Mouse (Mus musculus): ENCODE measurements around the gene Hao2.
A peak's percentile ranks its signal among the peaks of the same experiment; 100 is the strongest.

Hao2 gene

DNA sequence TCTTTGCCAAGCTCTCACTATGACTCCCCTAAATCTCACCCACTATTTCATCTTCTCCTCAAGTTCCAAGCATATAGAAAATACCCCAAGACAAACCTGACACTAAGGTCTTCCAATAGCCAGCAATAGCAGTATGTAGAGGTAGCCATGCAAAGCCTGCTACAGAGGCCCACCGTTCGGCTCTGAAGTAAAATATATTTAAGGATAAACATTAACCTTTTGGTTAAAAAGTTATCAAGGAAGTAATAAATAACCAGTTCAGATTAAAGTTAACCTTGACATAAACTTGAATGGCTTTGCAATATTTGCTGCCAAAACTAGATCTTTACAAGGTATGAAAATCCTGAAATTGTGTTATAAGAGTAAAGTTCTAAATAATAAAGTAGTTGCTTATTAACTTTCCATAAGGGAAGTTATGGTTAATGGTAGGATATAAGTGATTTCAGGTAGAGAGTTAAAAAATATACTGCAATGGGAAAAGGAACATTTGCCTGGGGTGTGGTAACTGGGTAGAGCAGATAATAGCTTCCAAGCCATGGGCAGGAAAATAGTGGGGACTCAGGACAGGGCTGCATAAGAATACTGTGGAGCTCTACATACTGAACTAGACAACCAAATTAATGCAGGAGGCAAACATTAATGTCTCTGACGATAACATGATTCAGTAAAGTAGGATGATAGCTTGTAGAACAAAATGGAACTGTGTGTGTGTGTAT, at the start of gene Hao2:
TSS of gene Hao2 (minus strand) at position 183 of the 716 bp plus-strand sequence.
- no peak for DNase-seq (ENCODE audit: low spot score)

DNA sequence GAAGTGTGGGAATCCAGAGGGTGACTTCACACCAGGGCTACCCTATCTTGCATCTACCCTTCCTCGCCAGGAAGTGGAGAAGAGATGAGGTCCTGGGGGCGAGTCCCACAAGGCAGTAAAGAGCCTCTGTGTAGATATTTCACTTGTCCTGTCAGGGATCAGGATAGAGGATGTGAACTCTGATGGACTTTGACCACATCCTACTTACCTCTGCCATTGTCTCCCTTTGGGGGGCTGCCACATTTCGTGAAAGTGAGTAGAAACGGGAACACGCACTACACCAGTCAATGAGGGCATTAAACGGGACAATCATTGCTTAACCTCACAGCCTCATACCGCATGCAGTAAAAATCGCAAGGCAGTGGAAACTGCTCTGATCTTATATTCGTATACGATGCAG, 48.6 kb upstream of the Hao2 start:
- no peak for DNase-seq (ENCODE audit: low spot score)

DNA sequence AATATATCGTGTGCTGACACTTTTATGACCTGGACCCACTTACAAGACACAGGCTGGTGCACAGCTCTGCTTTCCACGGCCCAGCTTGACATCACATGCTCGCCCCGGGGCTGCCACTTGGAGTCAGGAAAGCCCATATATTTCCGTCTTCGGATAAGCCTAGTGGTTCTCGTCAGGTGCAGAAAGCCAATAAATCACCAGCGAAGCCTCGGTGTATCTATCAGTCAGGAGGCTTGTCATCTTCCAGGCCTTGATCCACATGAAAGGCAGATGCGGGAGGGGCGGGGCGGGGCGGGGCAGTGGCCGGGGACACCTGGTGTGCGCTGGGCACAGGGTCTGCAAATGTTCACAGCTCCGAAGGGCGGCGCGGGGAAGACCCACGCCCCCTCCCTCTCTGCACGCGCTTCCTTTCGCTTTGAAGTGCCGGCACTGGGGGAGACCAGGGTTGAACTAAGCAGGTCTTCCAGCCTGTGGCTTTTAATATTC, 48.1 kb upstream of the Hao2 start:
- no peak for DNase-seq (ENCODE audit: low spot score)

DNA sequence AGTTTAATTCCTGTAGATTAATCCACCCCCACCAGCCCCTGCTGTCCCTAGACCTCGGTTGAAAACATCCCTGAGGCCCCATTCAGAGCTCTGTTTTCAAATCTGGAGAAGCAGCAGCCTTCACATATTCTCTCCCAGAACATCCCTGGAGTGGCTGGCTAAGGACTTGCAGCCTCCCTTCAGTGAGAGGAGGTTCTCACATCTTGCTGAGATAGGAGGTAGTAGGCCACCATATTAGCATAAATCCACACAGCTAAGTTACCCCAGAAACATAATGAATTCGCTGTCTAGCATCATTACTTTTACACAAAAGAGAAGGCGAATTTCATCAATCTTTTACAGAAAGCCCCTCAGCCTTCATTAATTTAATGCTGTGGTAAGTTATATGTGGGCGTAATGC, 47.2 kb upstream of the Hao2 start:
- no peak for DNase-seq (ENCODE audit: low spot score)

DNA sequence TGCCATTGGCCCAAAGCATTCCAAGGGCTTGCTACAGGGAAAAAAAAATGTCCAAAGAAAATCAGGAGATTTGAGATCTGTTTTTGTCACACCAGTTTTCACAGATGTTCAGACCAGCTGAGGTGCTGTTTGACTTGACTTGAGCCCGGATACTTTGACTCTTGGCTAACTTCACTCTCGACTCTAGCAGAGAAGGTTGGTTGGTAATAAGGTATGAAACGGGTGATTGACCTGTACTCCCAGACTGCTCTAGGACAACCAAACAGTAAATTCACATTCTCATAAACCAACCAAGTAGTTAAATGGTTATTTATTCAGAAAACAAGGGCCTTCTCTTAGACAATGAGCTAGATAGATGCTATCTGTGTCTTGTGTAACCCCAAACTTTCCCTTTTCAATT, 43.4 kb upstream of the Hao2 start:
- no peak for DNase-seq (ENCODE audit: low spot score)

DNA sequence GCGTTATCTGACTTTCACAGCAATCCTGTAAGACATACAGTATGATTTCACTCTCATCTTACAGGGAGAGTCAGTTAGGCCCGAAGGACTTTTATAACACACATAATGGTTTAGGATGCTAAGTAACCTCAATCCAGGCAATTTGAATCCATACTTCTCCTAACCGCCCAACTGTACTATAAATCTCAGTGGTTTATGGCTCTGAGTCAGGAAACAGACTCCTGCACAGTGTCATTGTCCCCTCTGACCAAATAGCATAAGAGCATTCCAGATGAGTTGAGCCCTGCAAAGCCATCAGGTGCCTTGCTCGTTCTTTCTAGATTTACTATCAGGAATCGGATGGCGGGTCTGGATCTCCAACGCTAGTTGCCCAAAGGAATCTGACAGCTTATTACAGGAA, 41.6 kb upstream of the Hao2 start:
- no peak for DNase-seq (ENCODE audit: low spot score)

DNA sequence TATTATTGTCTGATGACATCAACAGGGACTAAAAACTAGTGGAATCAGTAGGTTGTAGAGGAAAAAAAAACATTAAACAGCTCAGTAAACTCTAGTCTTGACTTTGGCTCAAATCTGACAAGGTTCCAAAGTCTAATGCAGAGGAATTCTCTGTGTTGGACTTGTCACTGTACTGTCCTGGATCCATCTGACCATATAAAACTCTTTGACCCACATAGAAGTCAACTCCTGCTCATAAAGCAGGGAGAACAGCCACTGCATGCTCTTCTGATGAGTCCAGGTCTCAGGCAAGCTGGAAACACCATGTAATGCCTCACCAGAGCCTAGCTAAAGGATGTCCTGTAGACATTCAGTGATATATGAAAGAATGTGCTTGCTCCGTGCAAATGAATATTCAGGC, 41.0 kb upstream of the Hao2 start:
- no peak for DNase-seq (ENCODE audit: low spot score)

DNA sequence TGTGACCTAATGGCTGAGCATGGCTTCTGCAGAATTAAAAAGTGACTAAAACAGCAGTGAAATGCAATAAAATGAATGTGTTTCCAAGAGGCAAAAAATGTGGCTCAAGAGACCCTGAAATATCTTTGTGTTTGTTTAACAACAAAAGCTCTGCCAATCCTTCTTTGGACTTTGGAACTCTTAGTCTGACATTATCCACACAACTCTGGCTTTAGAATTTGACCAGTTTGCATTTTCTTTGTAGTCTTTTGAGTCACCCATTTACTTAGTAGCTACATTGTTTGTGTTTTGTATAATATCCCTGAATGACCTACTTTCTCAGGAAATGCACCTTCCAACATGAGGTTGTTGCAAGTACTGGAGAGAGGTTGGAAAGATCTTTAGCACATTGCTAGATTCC, 39.4 kb upstream of the Hao2 start:
- DNase-seq (ENCODE audit: low spot score): no peak

DNA sequence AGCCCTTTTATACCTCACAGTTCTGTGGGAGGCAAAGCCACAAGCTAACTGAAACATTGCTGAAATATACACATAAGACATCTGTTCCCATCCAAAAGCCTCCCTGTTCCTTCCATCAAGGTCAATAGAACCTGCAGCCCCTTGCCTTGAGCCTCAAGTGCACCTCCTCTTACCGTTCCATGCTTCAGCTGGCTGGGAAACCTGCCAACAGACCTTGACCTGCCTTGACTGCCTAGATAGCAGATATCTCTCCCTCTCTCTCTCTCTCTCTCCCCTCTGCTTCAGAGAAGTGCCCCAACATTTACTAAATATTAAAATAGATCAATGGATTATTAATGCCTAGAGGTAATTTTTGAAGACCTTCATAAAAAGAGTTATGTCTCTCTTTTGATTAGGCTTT, 38.8 kb upstream of the Hao2 start:
- DNase-seq (ENCODE audit: low spot score): no peak

DNA sequence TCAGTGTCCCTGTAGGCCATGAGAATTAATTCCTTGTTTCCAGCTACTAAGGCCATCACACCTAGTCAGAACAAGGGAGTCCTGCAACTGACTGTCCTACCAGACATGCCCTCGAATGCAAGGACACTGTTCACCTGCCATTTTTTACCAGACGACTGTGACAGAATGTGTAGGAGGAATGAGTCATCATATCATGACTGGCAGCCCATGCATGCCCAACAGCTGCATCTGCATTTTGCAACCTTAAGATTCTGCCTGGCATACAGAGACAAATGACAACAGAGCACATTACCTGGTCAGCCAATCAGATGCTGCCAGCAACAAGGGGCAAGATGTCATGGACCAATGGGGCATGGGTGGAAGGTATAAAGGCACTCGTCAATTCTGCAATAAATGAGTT, 27.4 kb upstream of the Hao2 start:
- DNase-seq (ENCODE audit: low spot score): no peak

DNA sequence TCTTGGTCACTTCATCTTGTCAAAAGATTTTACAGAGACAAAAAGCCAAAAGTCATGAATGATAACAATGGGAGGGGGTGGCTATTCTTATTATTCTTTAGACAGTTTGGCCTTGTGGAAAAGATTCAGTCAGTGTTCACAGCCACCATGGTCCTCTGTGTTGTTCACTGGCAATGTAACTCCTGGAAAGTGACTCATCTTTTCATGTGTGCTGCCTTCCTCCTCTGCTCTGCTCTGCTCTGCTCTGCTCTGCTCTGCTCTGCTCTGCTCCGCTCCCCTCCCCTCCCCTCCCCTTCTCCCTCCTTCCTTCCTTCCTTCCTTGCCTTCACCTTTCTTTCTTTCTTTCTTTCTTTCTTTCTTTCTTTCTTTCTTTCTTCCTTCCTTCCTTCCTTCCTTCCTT, 24.2 kb upstream of the Hao2 start:
- no peak for DNase-seq (ENCODE audit: low spot score)

DNA sequence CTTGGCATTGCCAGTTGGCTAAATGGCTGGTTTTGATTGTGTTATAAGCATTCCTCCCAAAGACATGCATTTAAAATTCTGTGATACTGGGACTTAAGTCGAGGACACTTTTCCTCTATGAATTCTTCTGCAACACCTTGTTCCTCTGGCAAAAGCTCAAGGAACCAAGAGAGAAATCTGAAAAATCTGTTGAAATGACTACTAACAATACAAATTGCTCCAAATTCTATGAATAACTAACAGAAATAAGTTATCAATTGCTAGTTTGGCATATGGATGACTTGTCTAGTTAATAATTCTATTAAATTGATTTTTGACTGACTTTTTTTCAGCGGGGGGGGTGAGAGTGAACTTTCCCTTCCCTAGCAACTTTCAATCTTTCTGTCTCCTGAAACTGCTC, 23.8 kb upstream of the Hao2 start:
- no peak for DNase-seq (ENCODE audit: low spot score)

DNA sequence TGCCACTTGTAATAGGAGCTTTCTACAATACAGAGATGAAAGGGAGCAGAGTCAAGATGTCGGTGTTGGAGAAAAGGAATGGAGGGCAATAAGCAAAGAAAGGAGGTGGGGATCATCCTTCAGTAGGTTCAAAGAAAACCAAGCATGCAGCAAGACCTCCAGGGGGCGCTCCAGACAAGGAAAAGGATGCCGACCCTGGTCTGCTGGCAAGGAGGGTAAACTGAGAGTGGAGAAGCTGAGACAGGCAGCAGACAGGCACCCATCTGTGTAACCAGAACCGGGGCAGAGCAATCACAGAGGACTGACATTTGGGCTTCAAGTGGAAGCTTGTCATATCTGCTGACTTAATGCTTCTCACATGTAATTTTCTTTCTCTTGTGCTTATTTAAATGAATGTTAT, 22.6 kb upstream of the Hao2 start:
- peak; percentile 49 for DNase-seq (ENCODE audit: low spot score)

DNA sequence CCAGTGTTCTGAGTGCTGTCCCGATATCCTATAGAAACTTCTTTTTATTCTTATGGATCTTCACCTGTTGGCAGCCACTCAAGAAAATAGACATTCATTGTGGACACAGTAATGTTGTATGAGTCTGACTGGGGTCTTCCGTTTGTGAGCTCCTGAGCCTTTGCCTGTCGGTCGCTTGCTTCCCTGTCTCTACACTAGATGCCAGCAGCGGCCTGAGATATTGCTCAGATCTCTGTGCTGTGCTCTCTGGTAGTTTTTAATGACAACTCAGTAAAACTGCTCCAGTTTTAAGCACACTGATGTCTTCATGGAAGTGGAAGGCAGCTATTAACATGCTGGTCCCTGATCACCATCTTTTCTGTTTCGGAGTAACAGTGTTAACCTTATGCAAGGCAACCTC, 20.6 kb upstream of the Hao2 start:
- no peak for DNase-seq (ENCODE audit: low spot score)

DNA sequence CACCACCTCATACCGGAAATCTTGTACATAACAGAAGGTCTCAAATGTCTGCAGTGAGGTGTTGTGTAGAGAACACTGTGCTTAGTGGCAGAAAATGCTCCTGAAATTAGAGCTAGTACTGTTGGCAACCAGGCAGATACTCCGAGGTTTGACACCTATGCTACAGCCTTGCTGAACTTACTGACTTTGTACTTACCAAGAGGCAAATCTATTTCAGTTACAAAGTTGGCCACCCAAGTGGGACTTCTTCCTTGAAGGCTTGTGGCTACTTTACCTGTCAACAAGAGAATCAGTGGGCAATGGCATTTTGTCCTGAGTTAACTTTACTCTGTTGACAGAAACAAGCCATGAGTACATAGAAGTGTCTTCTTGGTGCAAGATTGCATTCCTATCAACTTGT, 4.6 kb upstream of the Hao2 start:
- DNase-seq (ENCODE audit: low spot score): no peak

DNA sequence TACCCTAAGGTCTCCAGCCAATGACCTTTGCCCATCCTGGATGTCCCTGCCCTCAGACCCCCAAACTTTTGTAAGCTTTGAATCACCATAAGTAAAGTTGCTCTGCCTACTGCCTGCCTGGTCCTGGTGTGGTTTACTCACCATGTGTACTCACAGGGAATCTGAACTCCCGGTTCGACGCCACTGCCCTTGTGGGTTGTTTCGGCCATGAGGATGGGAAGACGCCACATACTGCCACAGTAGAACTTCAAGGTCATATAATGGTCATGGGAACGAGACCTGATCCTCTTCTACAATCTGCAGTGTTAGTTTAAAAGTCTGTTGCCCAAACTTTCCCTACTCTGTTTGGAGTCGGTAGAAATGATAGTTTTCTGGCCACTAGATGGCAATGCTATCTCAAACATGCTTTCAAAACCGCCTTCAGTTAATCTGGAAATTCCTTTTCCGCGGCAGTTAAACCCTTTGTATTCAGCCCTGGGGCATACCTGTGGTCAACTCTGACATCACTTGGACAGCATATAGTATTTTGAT, 2.1 kb upstream of the Hao2 start:
- peak; percentile 12 for DNase-seq (ENCODE audit: low spot score)

DNA sequence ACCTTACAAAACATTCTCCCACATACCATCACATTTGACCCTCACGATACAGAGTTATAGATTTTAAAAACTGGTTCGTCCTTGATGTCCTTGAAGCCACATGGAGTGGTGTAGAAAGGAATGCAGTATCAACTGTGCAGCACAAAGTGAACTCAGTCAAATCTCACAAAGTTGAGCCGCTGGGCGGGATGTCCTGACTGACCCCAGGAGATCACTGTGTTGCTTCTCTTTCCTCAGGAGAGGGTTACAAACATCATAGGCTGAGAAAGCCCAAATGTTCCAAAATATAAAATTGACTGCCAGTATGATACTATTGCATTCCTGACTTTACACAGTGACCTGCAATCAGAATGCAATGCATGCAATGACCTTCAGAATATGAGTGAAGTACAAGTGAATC, 2.6 kb downstream of the Hao2 start:
- no peak for DNase-seq (ENCODE audit: low spot score)

DNA sequence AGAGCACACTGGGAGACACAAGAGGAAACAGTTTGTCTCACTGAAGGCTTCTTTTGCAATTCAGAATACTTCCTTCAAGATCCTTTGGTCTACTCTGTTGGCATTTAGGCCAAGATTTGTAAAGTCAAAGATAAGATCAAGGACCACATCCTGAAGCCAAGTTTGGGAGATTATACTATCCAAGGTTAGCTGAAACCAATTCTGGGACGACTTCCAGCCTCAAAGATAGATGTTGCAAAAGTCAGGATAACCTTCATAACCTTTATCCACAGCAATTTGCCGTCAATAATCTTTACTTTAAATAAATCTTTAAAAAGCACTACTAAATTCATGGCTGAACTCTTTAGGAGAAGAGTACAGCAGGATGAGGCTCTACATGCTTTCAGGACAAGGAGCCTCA, 4.8 kb downstream of the Hao2 start:
- DNase-seq (ENCODE audit: low spot score): no peak

DNA sequence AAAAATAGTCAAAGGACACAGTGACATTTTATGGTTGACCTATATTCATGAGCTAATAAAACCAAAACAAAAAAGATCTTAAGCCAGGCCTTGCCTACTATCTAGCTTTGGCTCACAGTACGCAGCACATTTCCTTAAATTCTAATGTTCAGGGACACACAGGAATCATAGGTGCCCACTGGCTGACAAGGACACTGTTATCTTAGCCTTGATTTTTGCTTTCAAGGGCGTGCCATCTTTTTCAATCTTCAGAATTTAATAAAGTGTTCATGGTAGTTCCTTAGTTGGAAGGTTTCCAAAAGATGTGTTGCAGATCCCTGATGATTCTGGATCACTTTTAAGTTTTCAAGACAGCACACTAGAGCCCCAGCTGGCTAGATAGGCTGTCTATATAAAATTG, 12.2 kb downstream of the Hao2 start:
- no peak for DNase-seq (ENCODE audit: low spot score)

DNA sequence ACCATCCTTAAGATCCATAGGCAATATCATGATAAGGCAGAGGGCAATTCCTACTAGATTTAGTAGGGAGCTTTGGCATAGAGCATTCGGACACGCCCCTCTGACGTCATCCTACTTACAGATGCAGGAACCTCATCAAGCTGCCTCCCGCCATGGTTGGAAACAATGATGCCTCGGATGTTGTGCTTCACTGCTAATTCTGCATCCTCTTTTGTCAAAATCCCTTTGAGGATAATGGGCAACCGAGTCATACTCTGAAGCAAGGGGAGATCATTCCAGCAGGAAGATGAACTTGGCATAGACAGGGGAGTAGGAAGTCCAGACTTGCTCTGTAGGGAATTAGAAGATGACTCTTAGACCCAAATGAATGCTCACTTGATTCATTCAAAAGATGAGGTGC, 12.8 kb downstream of the Hao2 start:
- DNase-seq (ENCODE audit: low spot score): no peak

DNA sequence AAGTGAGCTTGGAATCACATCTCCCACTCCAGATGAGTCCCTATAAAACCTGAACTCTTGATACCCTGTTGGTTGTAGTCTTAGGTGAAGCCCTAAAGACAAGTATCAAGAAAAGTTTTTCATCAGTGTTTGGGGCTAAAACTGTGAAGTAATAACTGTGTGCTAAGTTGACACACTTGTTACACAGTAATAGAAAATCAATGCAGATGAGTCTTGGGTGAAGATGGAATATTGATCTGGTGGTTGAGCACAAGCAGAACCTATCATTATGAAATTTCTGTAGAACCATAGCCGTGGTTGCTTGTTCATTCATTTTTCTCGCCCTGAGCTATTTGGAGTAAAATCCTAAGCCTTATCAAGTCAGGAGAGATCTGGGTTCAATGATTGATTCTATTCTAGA, 24.8 kb downstream of the Hao2 start:
- DNase-seq (ENCODE audit: low spot score): no peak

DNA sequence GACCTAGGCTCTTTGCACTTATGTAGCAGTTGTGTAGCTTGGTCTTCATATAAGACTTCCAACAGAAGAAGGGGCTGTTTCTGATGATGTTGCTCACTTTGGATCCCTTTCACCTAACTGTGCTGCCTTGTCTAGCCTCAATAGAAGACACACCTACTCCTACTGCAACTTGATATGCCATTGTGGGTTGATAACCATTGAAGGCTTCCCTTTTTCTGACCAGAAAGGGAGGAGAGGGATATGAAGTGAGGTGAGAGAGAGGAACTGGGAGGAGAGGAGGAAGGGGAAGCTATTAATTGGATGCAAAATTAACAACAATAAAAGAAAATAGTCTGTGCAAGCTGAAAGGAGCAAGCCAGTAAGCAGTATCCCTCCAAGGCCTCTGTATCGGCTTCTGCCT, 30.2 kb downstream of the Hao2 start:
- no peak for DNase-seq (ENCODE audit: low spot score)

DNA sequence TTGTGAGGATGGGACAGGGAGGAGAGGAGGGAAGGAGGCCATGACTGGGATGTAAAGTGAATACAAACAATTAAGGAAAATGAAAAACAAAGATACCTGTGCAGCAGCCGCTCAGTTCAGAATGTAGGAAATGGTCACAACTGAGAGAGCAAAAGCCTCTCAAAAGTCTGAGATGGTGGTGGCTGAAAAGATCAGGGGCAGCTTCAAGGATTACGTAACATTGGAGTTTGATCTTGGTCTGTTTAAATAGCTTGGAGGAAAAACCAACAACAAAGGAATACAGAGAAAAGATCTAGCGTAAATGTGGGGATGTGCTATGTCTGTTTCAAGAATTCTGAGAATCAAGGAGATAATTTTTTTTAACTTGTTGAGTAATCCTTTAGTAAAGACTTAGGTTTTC, 33.5 kb downstream of the Hao2 start, which contains the start of gene Hsd3b1:
TSS of gene Hsd3b1 (minus strand) at position 219 of the 400 bp plus-strand sequence.
- no peak for DNase-seq (ENCODE audit: low spot score)

DNA sequence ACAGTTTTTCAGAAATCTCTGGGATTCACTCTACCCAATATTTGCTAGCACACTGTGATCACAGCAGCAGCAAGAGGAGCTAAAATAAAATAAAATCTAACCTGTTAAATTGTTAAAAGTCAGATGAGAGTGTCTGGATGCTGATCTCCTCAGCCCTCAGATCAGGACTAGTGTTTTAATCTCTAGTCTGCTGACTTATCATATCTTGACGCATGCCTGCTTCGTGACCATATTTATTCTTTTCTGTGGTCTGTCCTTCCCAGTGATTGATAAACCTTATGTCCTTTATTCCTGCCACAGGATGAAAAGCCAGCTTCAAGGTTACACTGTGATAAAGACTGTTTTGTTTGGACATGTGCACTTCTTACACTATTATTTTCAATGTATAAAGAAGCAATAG, 35.0 kb downstream of the Hao2 start:
- no peak for DNase-seq (ENCODE audit: low spot score)

Data from ovary, postnatal 14 days (tissue).